Mouse (Mus musculus) liver, adult 2 months (tissue): ENCODE data around the gene Bdnf.

Experiments
- CTCF ChIP-seq: fragments of 200-500 bp; IDR thresholded peaks from 2 replicates; pipeline ENCODE4 v1.5.1; 2011; ENCODE audit warnings: low read depth, low read length, control low read depth
- POLR2A ChIP-seq: fragments of 200-500 bp; IDR thresholded peaks from 2 replicates; pipeline ENCODE4 v1.6.1; 2011; ENCODE audit warnings: low read length, control low read depth; ENCODE audit not compliant: insufficient read depth; ENCODE audit errors: extremely low read depth

DNA sequence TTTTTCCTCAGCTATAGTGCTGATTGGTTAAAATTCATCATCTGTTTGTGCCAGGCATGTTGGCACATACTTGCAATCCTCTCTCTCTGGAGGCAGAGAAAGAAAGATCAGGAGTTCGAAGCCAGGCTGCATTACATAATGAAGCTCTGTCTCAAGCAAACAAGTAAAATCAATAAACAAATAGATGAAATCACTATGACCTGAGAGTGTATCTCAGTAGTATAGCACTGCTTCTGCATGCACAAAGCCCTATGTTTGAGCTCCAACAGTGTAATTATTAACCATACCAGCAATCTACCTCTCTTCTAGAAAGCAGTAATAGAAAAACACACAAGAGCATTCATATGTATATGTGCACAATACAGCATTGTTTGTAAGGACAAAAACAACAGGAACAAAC lies 76.0 kb downstream of the Bdnf start:
- no peak for TF ChIP-seq CTCF
- no peak for TF ChIP-seq POLR2A
